Mouse (Mus musculus) c-Kit-positive CD71-positive TER-119-negative erythroid progenitor cells, embryonic 14.5 days (primary cell): Measurements from ENCODE around the gene Pank3.

ENCODE experiments used
- DNase-seq: peaks from one replicate; pipeline ENCODE4 v3.0.0-alpha.2; 2013; ENCODE audit warnings: low read depth

Gene Pank3

GRCm38 (mm10) chr11:35769188-35769745 is at the start of gene Pank3:
Gene Pank3, plus strand, starts transcription at chr11:35769484.
- peak; percentile 92 for DNase-seq

- no peak for DNase-seq
Measured at GRCm38 (mm10) chr11:35723876-35724275, 45.4 kb upstream of the Pank3 start.

DNA sequence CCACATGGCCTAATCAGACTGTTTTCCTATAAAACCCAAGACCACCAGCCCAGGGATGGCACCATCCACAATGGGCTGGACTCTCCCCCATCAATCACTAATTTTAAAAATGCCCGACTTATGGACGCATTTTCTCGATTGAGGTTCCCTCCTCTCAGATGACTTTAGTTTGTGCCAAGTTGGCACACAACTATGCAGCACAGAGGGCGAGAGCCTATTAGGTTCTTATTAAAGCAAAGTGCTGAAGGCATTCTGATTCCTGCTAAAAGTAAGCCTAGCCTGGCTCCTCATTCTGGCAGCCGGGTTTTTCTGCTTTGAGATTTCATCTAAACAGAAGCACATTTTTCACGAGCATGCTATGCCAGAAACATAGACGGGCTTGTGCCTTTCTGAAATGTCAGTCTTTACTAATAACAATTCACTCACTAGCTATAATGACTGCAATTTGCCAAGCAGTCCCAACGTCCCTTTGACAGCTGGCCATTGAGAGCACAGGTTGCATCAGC is 42.9 kb upstream of the Pank3 start:
- no peak for DNase-seq

DNA sequence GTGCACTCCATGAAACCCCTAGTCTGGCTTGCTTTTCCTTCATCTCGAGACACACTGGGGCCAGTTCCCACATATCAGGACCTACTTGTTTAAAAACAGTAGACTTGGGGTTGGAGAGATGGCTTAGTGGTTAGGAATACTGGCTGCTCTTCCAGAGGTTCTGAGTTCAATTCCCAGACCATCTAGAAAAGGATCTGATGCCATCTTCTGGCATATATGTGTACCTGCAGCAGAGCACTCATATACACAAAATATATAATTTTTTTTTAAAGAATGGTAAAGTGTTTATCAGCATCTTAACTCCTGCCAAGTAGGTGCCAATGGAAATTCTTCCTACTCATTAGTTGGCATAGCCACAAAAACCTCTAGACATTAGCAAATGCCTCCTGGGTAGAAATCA is 41.1 kb upstream of the Pank3 start:
- no peak for DNase-seq

- no peak for DNase-seq
Measured at GRCm38 (mm10) chr11:35729186-35729585, 40.1 kb upstream of the Pank3 start.

- no peak for DNase-seq
Measured at GRCm38 (mm10) chr11:35732366-35732765, 36.9 kb upstream of the Pank3 start.

- DNase-seq: no peak
Measured at GRCm38 (mm10) chr11:35736817-35737216, 32.5 kb upstream of the Pank3 start.

GRCm38 (mm10) chr11:35737262-35737661 is 32.0 kb upstream of the Pank3 start:
- DNase-seq: no peak

- no peak for DNase-seq
Measured at GRCm38 (mm10) chr11:35738102-35738501, 31.2 kb upstream of the Pank3 start.

- DNase-seq: no peak
Measured at GRCm38 (mm10) chr11:35743586-35743985, 25.7 kb upstream of the Pank3 start.

DNA sequence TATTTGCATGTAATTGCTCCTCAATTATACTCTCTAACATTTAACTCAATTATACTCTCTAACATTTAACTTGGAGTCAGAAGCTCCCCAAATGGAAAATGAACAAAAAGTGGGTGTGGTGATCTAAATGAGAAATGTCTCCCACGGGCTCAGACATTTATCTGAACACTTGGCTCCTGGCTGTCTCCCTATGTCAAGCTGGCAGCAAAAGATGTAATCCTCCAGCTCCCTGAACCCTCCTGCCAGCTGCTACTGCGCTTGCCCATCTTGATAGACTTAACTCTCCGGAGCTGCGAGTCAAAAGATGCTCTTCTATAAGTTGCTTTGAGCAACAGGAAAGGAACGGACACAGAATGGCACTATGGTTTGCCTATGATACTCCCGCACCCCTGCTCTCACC is 24.7 kb upstream of the Pank3 start:
- DNase-seq: no peak

DNA sequence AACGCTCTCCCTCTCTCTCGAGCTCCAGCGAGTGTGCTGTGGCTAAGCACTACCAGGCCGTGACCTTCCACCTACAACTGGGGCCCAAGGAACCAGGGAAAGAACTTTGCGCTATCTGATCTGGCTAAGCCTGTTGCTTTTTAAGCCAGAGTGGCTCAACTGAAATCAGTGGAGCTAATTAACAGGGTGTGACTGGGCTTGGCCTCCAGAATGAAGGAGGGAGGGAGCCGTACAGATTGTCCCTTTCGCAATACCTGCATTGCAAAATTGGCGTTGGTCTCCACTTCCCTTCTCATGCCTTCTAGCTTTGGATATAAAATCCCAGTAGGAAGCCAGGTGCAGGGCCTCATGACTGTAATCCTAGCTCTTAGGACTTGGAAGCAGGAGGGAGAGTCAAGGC is 18.7 kb upstream of the Pank3 start:
- DNase-seq: no peak

- no peak for DNase-seq
Measured at GRCm38 (mm10) chr11:35754906-35755418, 14.3 kb upstream of the Pank3 start.

- no peak for DNase-seq
Measured at GRCm38 (mm10) chr11:35755546-35755945, 13.7 kb upstream of the Pank3 start.

- DNase-seq: no peak
Measured at GRCm38 (mm10) chr11:35756411-35757303, 12.6 kb upstream of the Pank3 start.

- DNase-seq: no peak
Measured at GRCm38 (mm10) chr11:35760001-35760626, 9.2 kb upstream of the Pank3 start.

- no peak for DNase-seq
Measured at GRCm38 (mm10) chr11:35760627-35761003, 8.7 kb upstream of the Pank3 start.

DNA sequence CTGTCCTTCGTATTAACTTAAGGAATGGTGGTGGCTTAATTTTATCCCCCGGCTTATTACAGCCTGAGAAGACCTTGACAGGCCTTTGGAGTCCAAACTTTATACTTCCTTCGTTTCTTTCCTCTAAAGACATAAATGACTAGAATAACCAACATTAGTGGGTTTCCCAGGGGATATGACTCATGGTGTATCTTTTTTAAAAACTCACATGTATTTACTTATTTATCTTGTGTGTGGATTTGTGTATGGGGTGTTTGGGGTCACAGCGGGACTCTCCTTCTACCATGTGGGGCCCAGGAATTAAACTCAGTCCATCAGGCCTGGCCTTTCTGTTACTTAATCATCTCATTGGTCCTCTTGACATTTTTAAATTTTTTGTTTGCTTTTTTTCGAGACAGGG is 2.4 kb upstream of the Pank3 start:
- no peak for DNase-seq

GRCm38 (mm10) chr11:35769746-35770437 is 608 bp downstream of the Pank3 start:
- peak; percentile 53 for DNase-seq

GRCm38 (mm10) chr11:35770741-35771504 is 1.6 kb downstream of the Pank3 start:
- DNase-seq: no peak

GRCm38 (mm10) chr11:35775606-35776005 is 6.3 kb downstream of the Pank3 start:
- DNase-seq: no peak
